Mouse (Mus musculus) myocyte (in vitro differentiated cells): ENCODE data around the gene Wdr13. TPM values are rescaled to one million over a fixed set of nuclear protein-coding genes. Genes with fewer than 3 reads are reported as not detected.
A peak's percentile ranks its signal among the peaks of the same experiment; 100 is the strongest.

Source experiments
- H3K27me3 ChIP-seq: one replicate; pipeline ENCODE4 v1.6.1; 2011; ENCODE audit not compliant: control insufficient read depth, insufficient read depth, insufficient read length
- H3K36me3 ChIP-seq: one replicate; pipeline ENCODE4 v1.6.1; 2011; ENCODE audit not compliant: control insufficient read depth, insufficient read depth
- H3K4me2 ChIP-seq: one replicate; pipeline ENCODE4 v1.6.1; 2011; ENCODE audit warnings: low read depth, control low read depth
- H3K4me3 ChIP-seq: one replicate; pipeline ENCODE4 v1.5.1; 2011; ENCODE audit warnings: mild to moderate bottlenecking, control low read depth, moderate library complexity
- H3K79me2 ChIP-seq: one replicate; pipeline ENCODE4 v1.6.1; 2011; ENCODE audit not compliant: control insufficient read depth, insufficient read depth
- H3ac ChIP-seq: one replicate; pipeline ENCODE4 v1.6.1; 2011; ENCODE audit not compliant: control insufficient read depth, insufficient read length
- CEBPB ChIP-seq: IDR thresholded peaks from 2 replicates; pipeline ENCODE4 v1.6.1; 2011; ENCODE audit warnings: mild to moderate bottlenecking, moderate library complexity; ENCODE audit not compliant: poor library complexity, insufficient read depth, severe bottlenecking
- E2F4 ChIP-seq: IDR thresholded peaks from one replicate; pipeline ENCODE4 v1.6.1; 2011; ENCODE audit warnings: mild to moderate bottlenecking, control low read depth, moderate library complexity; ENCODE audit not compliant: insufficient read depth
- MAX ChIP-seq: IDR thresholded peaks from one replicate; pipeline ENCODE4 v1.6.1; 2011; ENCODE audit warnings: low read depth, mild to moderate bottlenecking, control low read depth
- MYOD1 ChIP-seq, 3 experiments: IDR thresholded peaks; one replicate each; pipeline ENCODE4 v1.6.1; 2011; ENCODE audit warnings: control low read depth in 2 of 3, low read depth in 2 of 3, mild to moderate bottlenecking in 2 of 3, moderate library complexity in 1 of 3; ENCODE audit not compliant: insufficient read length in 2 of 3, control insufficient read depth in 1 of 3
- MYOG ChIP-seq, 3 experiments: IDR thresholded peaks; one replicate each; pipeline ENCODE4 v1.6.1; 2011; ENCODE audit warnings: control low read depth in 2 of 3, low read depth in 2 of 3, mild to moderate bottlenecking in 2 of 3; ENCODE audit not compliant: insufficient read length in 2 of 3, control insufficient read depth in 1 of 3, insufficient read depth in 1 of 3
- POLR2A ChIP-seq: IDR thresholded peaks from one replicate; pipeline ENCODE4 v1.6.1; 2011; ENCODE audit warnings: low read depth, mild to moderate bottlenecking, control low read depth, moderate library complexity; ENCODE audit not compliant: insufficient read length
- POLR2AphosphoS2 ChIP-seq: IDR thresholded peaks from one replicate; pipeline ENCODE4 v1.6.1; 2011; ENCODE audit warnings: low read depth, control low read depth; ENCODE audit not compliant: insufficient read length
- REST ChIP-seq: IDR thresholded peaks from one replicate; pipeline ENCODE4 v1.6.1; 2011; ENCODE audit warnings: mild to moderate bottlenecking, control low read depth, moderate library complexity; ENCODE audit not compliant: insufficient read depth, insufficient read length
- SRF ChIP-seq: IDR thresholded peaks from one replicate; pipeline ENCODE4 v1.6.1; 2011; ENCODE audit warnings: low read depth; ENCODE audit not compliant: control insufficient read depth, insufficient read length
- TCF12 ChIP-seq: IDR thresholded peaks from one replicate; pipeline ENCODE4 v1.6.1; 2011; ENCODE audit warnings: mild to moderate bottlenecking, control low read depth; ENCODE audit not compliant: poor library complexity, insufficient read depth, severe bottlenecking
- TCF3 ChIP-seq: IDR thresholded peaks from one replicate; pipeline ENCODE4 v1.6.1; 2011; ENCODE audit warnings: low read depth, control low read depth; ENCODE audit not compliant: insufficient read length
- USF1 ChIP-seq: IDR thresholded peaks from one replicate; pipeline ENCODE4 v1.6.1; 2011; ENCODE audit warnings: low read depth, mild to moderate bottlenecking, control low read depth, moderate library complexity
- polyA plus RNA-seq: library from polyadenylated mRNA; unstranded; fragments of >200 nt; fragmentation: generic; extraction: Trizol; gene quantifications from one replicate; pipeline ENCODE4 v1.2.1, GENCODE M21; 2012; ENCODE audit warnings: missing spikeins

Gene Wdr13
- polyA plus RNA-seq, 1 experiment = 16.1 TPM

DNA sequence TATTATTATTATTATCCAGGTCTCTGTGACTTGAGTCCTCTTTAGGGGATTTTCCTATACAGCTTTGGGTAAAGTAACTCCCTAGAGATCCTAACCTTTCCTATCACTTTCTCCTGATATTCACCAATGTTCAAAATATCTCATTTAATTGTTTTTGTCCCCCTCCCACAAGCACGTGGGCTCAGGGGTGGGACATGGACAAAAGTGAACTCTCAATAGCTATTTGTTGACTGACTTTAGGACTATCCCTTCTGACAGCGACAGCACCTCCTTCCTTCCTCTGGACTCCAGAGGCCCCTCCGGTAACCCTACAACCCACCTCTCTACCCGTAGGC is 42.4 kb upstream of the Wdr13 start:
- H3K4me2 ChIP-seq = peak overlapping the region; percentile 70
- H3K27me3 ChIP-seq = no peaks in the 10 kb centered on the region
- peak overlapping the region; percentile 48 for H3K4me3 ChIP-seq
- peak overlapping the region; percentile 27 for H3ac ChIP-seq
- H3K79me2 ChIP-seq = peaks cover 6% of the 10 kb centered on the region
- H3K36me3 ChIP-seq = no peaks in the 10 kb centered on the region
- TF ChIP-seq POLR2AphosphoS2 (no peak), MYOG (IDR thresholded peaks at IDR 0.05; ENCODE audit: control insufficient read depth in 1 of 3, insufficient read depth in 1 of 3, insufficient read length in 2 of 3, low read depth in 2 of 3) (no peak), TCF3 (no peak), TCF12 (no peak), REST (no peak), MYOD1 (IDR thresholded peaks at IDR 0.05; ENCODE audit: control insufficient read depth in 1 of 3, insufficient read length in 2 of 3, low read depth in 2 of 3) (no peak), USF1 (no peak), POLR2A (no peak), SRF (no peak)

DNA sequence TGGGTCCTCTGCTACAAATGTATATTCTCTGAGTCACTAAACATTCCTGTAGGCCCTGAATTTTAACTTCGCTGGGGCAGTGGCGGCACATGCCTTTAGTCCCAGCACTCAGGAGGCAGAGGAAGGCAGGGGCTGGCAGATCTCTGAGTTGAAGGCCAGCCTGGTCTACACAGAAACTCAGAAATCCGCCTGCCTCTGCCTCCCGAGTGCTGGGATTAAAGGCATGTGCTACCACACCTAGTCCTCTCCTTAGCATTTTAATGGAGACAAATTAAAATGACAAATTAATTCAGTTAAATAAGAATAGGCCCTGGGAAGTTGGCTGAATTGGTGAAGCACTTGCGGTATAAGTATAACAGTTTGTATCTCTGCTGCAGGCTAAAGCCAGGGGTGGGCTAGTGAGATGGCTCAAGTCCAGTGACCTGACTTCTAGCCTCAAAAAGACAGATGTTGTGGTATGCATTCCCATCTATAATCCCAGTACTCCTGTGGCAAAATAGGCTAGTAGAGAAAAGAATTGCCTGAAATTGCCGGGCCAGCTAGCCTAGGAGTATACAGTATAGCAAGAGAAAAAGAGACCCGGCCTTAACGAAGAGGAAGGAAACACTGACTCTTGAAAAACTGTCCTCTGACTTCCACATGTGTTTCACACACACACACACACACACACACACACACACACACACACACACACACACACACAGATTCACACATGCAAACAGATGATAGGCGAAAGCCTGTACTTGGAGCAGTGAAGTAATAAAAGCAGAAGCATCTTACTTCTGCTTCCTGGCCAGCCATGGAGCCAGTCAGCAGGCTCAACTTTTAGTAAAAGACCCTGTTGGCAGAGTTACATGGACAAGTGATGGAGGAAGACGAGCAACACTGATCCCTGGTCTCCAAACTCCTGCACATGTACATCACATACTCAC is 35.3 kb upstream of the Wdr13 start:
- TF ChIP-seq POLR2AphosphoS2 (no peak), TCF3 (no peak), REST (no peak), MYOG (IDR thresholded peaks at IDR 0.05; ENCODE audit: control insufficient read depth in 1 of 3, insufficient read depth in 1 of 3, insufficient read length in 2 of 3, low read depth in 2 of 3) (no peak), MYOD1 (IDR thresholded peaks at IDR 0.05; ENCODE audit: control insufficient read depth in 1 of 3, insufficient read length in 2 of 3, low read depth in 2 of 3) (no peak), USF1 (no peak), SRF (no peak), MAX (no peak), CEBPB (no peak), TCF12 (no peak), POLR2A (no peak), E2F4 (no peak)
- no peak overlapping the region for H3ac ChIP-seq
- H3K79me2 ChIP-seq = no peaks in the 10 kb centered on the region

DNA sequence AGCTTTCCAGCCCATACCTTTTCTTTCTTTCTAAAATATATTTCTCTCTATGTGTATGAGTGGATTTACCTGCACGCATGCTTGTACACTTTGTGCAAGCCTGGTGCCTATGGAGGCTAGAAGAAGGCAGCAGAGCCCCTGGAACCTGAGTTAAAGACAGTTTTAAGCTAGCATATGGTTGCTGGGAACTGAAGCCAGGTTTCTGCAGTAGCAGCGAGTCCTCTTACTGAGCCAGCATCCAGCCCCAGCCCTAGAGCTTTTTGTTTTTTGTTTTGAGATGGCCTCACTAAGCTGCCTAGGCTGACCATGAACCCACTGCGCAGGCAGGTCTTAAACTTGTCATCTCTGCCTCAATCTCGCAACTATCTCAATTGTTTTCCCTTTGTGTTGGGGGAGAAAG is 31.8 kb upstream of the Wdr13 start:
- TF ChIP-seq USF1 (no peak), TCF12 (no peak), REST (no peak), MAX (no peak), SRF (no peak)
- Histone ChIP-seq H3ac (no peak overlapping the region), H3K79me2 (no peaks in the 10 kb centered on the region), H3K4me3 (no peak overlapping the region), H3K4me2 (no peak overlapping the region), H3K27me3 (no peaks in the 10 kb centered on the region), H3K36me3 (no peaks in the 10 kb centered on the region)

More for the DNA sequence above, 35.3 kb upstream of the Wdr13 start:
- Histone ChIP-seq H3K4me2 (no peak overlapping the region), H3K36me3 (no peaks in the 10 kb centered on the region), H3K27me3 (no peaks in the 10 kb centered on the region), H3K4me3 (no peak overlapping the region)

DNA sequence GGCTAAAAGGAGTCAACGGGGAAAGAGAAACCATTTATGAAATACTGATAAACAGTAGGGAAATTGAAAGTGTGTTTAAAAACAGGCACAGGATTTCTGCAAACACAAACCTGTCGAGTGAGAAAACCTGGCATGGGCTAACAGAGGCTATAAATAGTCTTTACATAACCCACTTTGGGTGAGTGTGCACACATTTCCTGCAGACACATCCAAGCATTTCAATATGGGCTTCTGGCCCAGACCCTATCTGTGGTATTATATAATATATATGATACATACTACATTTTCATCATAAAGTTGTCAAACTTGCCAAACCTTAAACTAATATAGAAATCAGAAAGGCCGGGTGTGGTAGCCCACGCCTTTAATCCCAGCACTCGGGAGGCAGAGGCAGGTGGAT is 30.4 kb upstream of the Wdr13 start:
- Histone ChIP-seq H3K27me3 (no peaks in the 10 kb centered on the region), H3K36me3 (no peaks in the 10 kb centered on the region), H3ac (no peak overlapping the region), H3K79me2 (no peaks in the 10 kb centered on the region), H3K4me2 (no peak overlapping the region), H3K4me3 (no peak overlapping the region)
- TF ChIP-seq TCF12 = no peak
- no peak for TF ChIP-seq CEBPB
- TF ChIP-seq REST = no peak

DNA sequence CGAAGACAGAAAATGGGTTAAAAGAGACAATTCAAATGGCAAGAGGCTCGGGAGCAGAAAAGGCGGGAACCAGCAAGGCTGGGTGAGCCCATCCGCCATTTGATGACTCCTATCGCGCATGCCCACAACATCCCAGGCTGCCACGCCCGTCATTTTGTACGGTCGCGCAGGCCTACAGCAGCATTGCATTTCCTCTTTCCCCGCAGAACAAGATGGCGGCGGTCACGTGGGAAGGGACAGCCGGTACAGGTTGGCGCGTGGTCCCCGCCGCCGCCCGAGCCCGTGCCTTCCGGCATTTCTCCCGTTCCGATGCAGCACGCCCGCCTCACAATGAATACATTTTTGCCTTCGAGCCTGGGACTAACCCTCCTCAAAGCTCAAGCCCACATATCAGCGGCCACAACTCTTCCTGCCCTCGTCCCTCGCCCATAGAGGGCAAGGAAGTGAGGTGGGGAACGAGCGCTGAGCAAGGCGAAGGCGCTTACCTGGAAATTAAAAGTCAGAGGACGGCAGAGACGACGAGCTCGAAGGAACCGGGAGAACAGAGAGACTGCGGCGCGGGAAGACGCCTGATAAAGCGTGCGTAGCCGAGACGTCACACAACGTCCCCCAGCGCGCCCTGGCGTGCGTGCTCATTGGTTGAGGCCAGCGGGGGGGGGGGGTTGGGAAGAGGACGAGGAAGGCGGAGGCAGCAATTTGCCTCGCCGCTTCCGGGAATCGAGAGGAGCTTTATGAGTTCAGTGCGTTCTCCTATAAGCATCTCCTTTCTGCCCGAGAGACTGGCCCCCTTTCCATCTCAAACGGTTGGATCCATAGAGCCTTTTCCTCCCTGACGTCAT is 12.7 kb upstream of the Wdr13 start, which contains the start of gene Rbm3:
Gene Rbm3 (minus strand): TSS at position 728 of the 839 bp plus-strand sequence.
- Histone ChIP-seq H3K4me3 (peak within 1 kb of the TSS; percentile 90), H3K79me2 (peaks cover 20% of the 10 kb centered on the region), H3ac (peak within 1 kb of the TSS; percentile 4), H3K27me3 (no peaks in the 10 kb centered on the region), H3K36me3 (peaks cover 17% of the 10 kb centered on the region), H3K4me2 (peak within 1 kb of the TSS; percentile 78)
- TF ChIP-seq E2F4 = no peak
- peak; percentile 77 for TF ChIP-seq POLR2AphosphoS2
- no peak for TF ChIP-seq MAX
- TF ChIP-seq SRF = no peak
- peak; percentile 47 for TF ChIP-seq POLR2A
- TF ChIP-seq TCF3 = no peak
- no peak for TF ChIP-seq CEBPB
- TF ChIP-seq MYOD1 (IDR thresholded peaks at IDR 0.05; ENCODE audit: control insufficient read depth in 1 of 3, insufficient read length in 2 of 3, low read depth in 2 of 3) = peak in 1 of 3 experiments; percentile 38
- no peak for TF ChIP-seq REST
- TF ChIP-seq USF1 = peak; percentile 69
- TF ChIP-seq TCF12 = no peak
- peak in 2 of 3 experiments; percentile 39 to 44 for TF ChIP-seq MYOG (IDR thresholded peaks at IDR 0.05; ENCODE audit: control insufficient read depth in 1 of 3, insufficient read depth in 1 of 3, insufficient read length in 2 of 3, low read depth in 2 of 3)
